Mouse (Mus musculus) G1E (cell line): Measurements from ENCODE around the gene Cdk14. TPM values are rescaled to one million over a fixed set of nuclear protein-coding genes. Genes with fewer than 3 reads are reported as not detected.

Experiments used
- ATAC-seq: 2 replicates; pipeline ENCODE4 v1.8.0; 2016; ENCODE audit warnings: mild to moderate bottlenecking; ENCODE audit not compliant: insufficient number of reproducible peaks, poor library complexity, low FRiP score, severe bottlenecking; ENCODE audit errors: extremely low read depth
- DNase-seq: peaks from one replicate; pipeline ENCODE4 v3.0.0; 2012; ENCODE audit warnings: low spot score
- H3K27me3 ChIP-seq: 2 replicates; pipeline ENCODE4 v1.6.1; 2012; ENCODE audit warnings: mild to moderate bottlenecking, low read length, inconsistent platforms; ENCODE audit not compliant: insufficient read depth
- H3K36me3 ChIP-seq: replicated peaks from 2 replicates; pipeline ENCODE3; 2012; ENCODE audit warnings: mild to moderate bottlenecking, inconsistent platforms
- H3K4me1 ChIP-seq: 2 replicates; pipeline ENCODE4 v1.6.1; 2012; ENCODE audit warnings: low read depth, low read length, inconsistent platforms, mixed read lengths; ENCODE audit not compliant: insufficient read depth
- H3K4me3 ChIP-seq: 2 replicates; pipeline ENCODE4 v1.5.1; 2012; ENCODE audit warnings: low read depth, mild to moderate bottlenecking, inconsistent platforms, low read length, moderate library complexity, mixed read lengths
- H3K9me3 ChIP-seq: replicated peaks from 2 replicates; pipeline ENCODE4 v1.6.1; 2012; ENCODE audit warnings: inconsistent platforms
- CTCF ChIP-seq: IDR thresholded peaks from 2 replicates; pipeline ENCODE4 v1.5.1; 2012; ENCODE audit warnings: low read depth, low read length, inconsistent platforms, mixed read lengths
- GATA1 ChIP-seq: IDR thresholded peaks from 2 replicates; pipeline ENCODE4 v1.6.1; 2012; ENCODE audit warnings: borderline replicate concordance, low read length, inconsistent platforms, mixed read lengths
- GATA2 ChIP-seq: IDR thresholded peaks from 2 replicates; pipeline ENCODE4 v1.6.1; 2012; ENCODE audit warnings: low read depth, low read length, inconsistent platforms, borderline replicate concordance
- POLR2AphosphoS5 ChIP-seq: IDR thresholded peaks from 2 replicates; pipeline ENCODE4 v1.6.1; 2012; ENCODE audit warnings: low read depth, low read length, inconsistent platforms; ENCODE audit not compliant: insufficient replicate concordance
- TAL1 ChIP-seq: conservative IDR thresholded peaks from 2 replicates; pipeline ENCODE4 v1.6.1; 2012; ENCODE audit warnings: low read depth, low read length, inconsistent platforms, mixed read lengths
- polyA plus RNA-seq: library from polyadenylated mRNA; stranded (reverse); fragments of >175 nt; gene quantifications from 2 replicates; pipeline ENCODE4 v1.2.3, GENCODE M21; 2012
- total RNA-seq, 2 experiments: library from RNA; stranded (forward) in 1 of 2; stranded (reverse) in 1 of 2; fragments of 200-1000 nt in 1 of 2; fragments of >200 nt in 1 of 2; fragmentation: Nextera tagmentation in 1 of 2; gene quantifications; 2 replicates each; pipeline ENCODE4 v1.2.3; 2014 to 2017

Cdk14 gene
- total and polyA plus RNA-seq, 3 experiments, result 0.98 TPM; not detected in 2

- H3K27me3 ChIP-seq, result no peaks in the 10 kb centered on the region
- no peak for TF ChIP-seq GATA1
- no peak for TF ChIP-seq GATA2
- no peak for TF ChIP-seq CTCF
- TF ChIP-seq POLR2AphosphoS5, result no peak
- TF ChIP-seq TAL1, result no peak
- DNase-seq, result no peak
- ATAC-seq, result no peak
- no peaks in the 10 kb centered on the region for H3K9me3 ChIP-seq
- no peaks in the 10 kb centered on the region for H3K36me3 ChIP-seq
- no peak overlapping the region for H3K4me3 ChIP-seq
- no peaks in the 10 kb centered on the region for H3K4me1 ChIP-seq
These were observed 541.2 kb downstream of the Cdk14 start for GRCm38 (mm10) chr5:4878934-4879333.

GRCm38 (mm10) chr5:4877638-4878037 lies 542.5 kb downstream of the Cdk14 start:
- ATAC-seq (no peak), DNase-seq (no peak)
- Histone ChIP-seq H3K4me3 (no peak overlapping the region), H3K36me3 (no peaks in the 10 kb centered on the region), H3K27me3 (no peaks in the 10 kb centered on the region), H3K9me3 (no peaks in the 10 kb centered on the region), H3K4me1 (no peaks in the 10 kb centered on the region)
- TF ChIP-seq GATA2 (no peak), CTCF (no peak), POLR2AphosphoS5 (no peak), TAL1 (no peak), GATA1 (no peak)

GRCm38 (mm10) chr5:4877131-4877631 lies 542.9 kb downstream of the Cdk14 start:
- Histone ChIP-seq H3K9me3 (no peaks in the 10 kb centered on the region), H3K4me3 (no peak overlapping the region), H3K4me1 (no peaks in the 10 kb centered on the region), H3K27me3 (no peaks in the 10 kb centered on the region), H3K36me3 (no peaks in the 10 kb centered on the region)
- DNase-seq (no peak), ATAC-seq (no peak)
- TF ChIP-seq POLR2AphosphoS5 (no peak), TAL1 (no peak), CTCF (no peak), GATA2 (no peak), GATA1 (no peak)

GRCm38 (mm10) chr5:4876653-4877091 lies 543.4 kb downstream of the Cdk14 start:
- H3K9me3 ChIP-seq, result no peaks in the 10 kb centered on the region
- H3K27me3 ChIP-seq, result no peaks in the 10 kb centered on the region
- ATAC-seq (no peak), DNase-seq (no peak)
- H3K4me1 ChIP-seq, result no peaks in the 10 kb centered on the region
- H3K4me3 ChIP-seq, result no peak overlapping the region
- TF ChIP-seq CTCF, result no peak
- no peak for TF ChIP-seq GATA2
- TF ChIP-seq POLR2AphosphoS5, result no peak
- TF ChIP-seq TAL1, result no peak
- no peak for TF ChIP-seq GATA1
- H3K36me3 ChIP-seq, result no peaks in the 10 kb centered on the region

GRCm38 (mm10) chr5:4870041-4870726 lies 549.9 kb downstream of the Cdk14 start:
- no peak for TF ChIP-seq TAL1
- no peak for TF ChIP-seq POLR2AphosphoS5
- no peak for TF ChIP-seq CTCF
- TF ChIP-seq GATA1, result no peak
- no peak for TF ChIP-seq GATA2
- H3K4me1 ChIP-seq, result no peaks in the 10 kb centered on the region
- no peak for ATAC-seq

GRCm38 (mm10) chr5:4868563-4869120 lies 551.5 kb downstream of the Cdk14 start:
- Histone ChIP-seq H3K27me3 (0 out of 2 replicates have a peak, but pooled peaks cover 3% of the 10 kb centered on the region), H3K4me3 (no peak overlapping the region), H3K36me3 (no peaks in the 10 kb centered on the region), H3K4me1 (no peaks in the 10 kb centered on the region), H3K9me3 (no peaks in the 10 kb centered on the region)
- no peak for DNase-seq
- no peak for ATAC-seq
- no peak for TF ChIP-seq GATA2
- no peak for TF ChIP-seq POLR2AphosphoS5
- no peak for TF ChIP-seq CTCF
- no peak for TF ChIP-seq GATA1
- no peak for TF ChIP-seq TAL1

More at GRCm38 (mm10) chr5:4870041-4870726, 549.9 kb downstream of the Cdk14 start:
- H3K4me3 ChIP-seq, result no peak overlapping the region
- DNase-seq, result no peak
- 0 out of 2 replicates have a peak, but pooled peaks cover 3% of the 10 kb centered on the region for H3K27me3 ChIP-seq
- H3K36me3 ChIP-seq, result no peaks in the 10 kb centered on the region
- H3K9me3 ChIP-seq, result no peaks in the 10 kb centered on the region
